Mouse (Mus musculus) embryonic facial prominence, embryonic 12.5 days (tissue): Measurements from ENCODE around the gene Olfr384. TPM values are rescaled to one million over a fixed set of nuclear protein-coding genes. Genes with fewer than 3 reads are reported as not detected.
"Not testable (repeated sequence)": the region's sequence is repeated elsewhere in the genome, so short reads cannot be mapped to it uniquely, and the experiment has no call there.

Experiments
- ATAC-seq: fragments of 200-750 bp; cut with Nextera tagmentation; 2 replicates; pipeline ENCODE4 v1.8.0; 2017; ENCODE audit not compliant: insufficient number of reproducible peaks, insufficient read depth, low FRiP score, low TSS enrichment
- H3K27ac ChIP-seq: fragments of 300-500 bp; sonication (generic); 2 replicates; pipeline ENCODE4 v1.5.1; 2016; ENCODE audit warnings: mild to moderate bottlenecking
- H3K27me3 ChIP-seq: fragments of 300-500 bp; sonication (generic); 2 replicates; pipeline ENCODE4 v1.6.1; 2016; ENCODE audit warnings: mild to moderate bottlenecking, moderate library complexity
- H3K36me3 ChIP-seq: fragments of 300-500 bp; sonication (generic); 2 replicates; pipeline ENCODE4 v1.6.1; 2016; ENCODE audit warnings: mild to moderate bottlenecking
- H3K4me1 ChIP-seq: fragments of 300-500 bp; sonication (generic); 2 replicates; pipeline ENCODE4 v1.6.1; 2016
- H3K4me2 ChIP-seq: fragments of 300-500 bp; sonication (generic); replicated peaks from 2 replicates; pipeline ENCODE4 v1.6.1; 2016; ENCODE audit warnings: mild to moderate bottlenecking, moderate library complexity
- H3K4me3 ChIP-seq: fragments of 300-500 bp; sonication (generic); 2 replicates; pipeline ENCODE4 v1.5.1; 2016; ENCODE audit warnings: mild to moderate bottlenecking
- H3K9ac ChIP-seq: fragments of 300-500 bp; sonication (generic); 2 replicates; pipeline ENCODE4 v1.6.1; 2016; ENCODE audit warnings: mild to moderate bottlenecking, moderate library complexity
- H3K9me3 ChIP-seq: fragments of 300-500 bp; sonication (generic); 2 replicates; pipeline ENCODE4 v1.6.1; 2016; ENCODE audit warnings: mild to moderate bottlenecking, moderate library complexity
- WGBS: fragments of 180-500 bp; shearing (Covaris S2); methylation state at CpG from one replicate; pipeline ENCODE4 v1.1.7; 2016; 5-methylcytosine and 5-hydroxymethylcytosine counted together
- polyA plus RNA-seq: library from polyadenylated mRNA; unstranded; fragments of >200 nt; fragmentation: Nextera tagmentation; extraction: Ambion mirVana; gene quantifications from 2 replicates; pipeline ENCODE4 v1.2.1, GENCODE M21; 2016

Olfr384 gene
- polyA plus RNA-seq = not detected in 2 replicates

- no peak for ATAC-seq
- H3K9ac ChIP-seq = no peak within 1 kb of the TSS
- no peaks in the 10 kb centered on the region for H3K9me3 ChIP-seq
- no peaks in the 10 kb centered on the region for H3K36me3 ChIP-seq
- no peak within 1 kb of the TSS for H3K4me2 ChIP-seq
- H3K4me1 ChIP-seq = no peaks in the 10 kb centered on the region
- H3K4me3 ChIP-seq = no peak within 1 kb of the TSS
- no peaks in the 10 kb centered on the region for H3K27me3 ChIP-seq
- H3K27ac ChIP-seq = no peak within 1 kb of the TSS
These were observed at the start of gene Olfr384 for GRCm38 (mm10) chr11:73598294-73598693. Olfr384 (plus strand) TSS chr11:73598594.

- H3K4me1 ChIP-seq = no peaks in the 10 kb centered on the region
- no peak overlapping the region for H3K4me2 ChIP-seq
- no peak overlapping the region for H3K4me3 ChIP-seq
- H3K9me3 ChIP-seq = peaks cover 10% of the 10 kb centered on the region; the same call in 1 of the 2 replicates
- H3K9ac ChIP-seq = no peak overlapping the region
- no peaks in the 10 kb centered on the region for H3K36me3 ChIP-seq
- H3K27ac ChIP-seq = no peak overlapping the region
- no peaks in the 10 kb centered on the region for H3K27me3 ChIP-seq
- ATAC-seq = no peak
These were observed 18.5 kb upstream of the Olfr384 start for GRCm38 (mm10) chr11:73579871-73580270.

- ATAC-seq, H3K9ac ChIP-seq, H3K27me3 ChIP-seq, H3K4me2 ChIP-seq, H3K9me3 ChIP-seq, H3K4me3 ChIP-seq, H3K36me3 ChIP-seq, H3K27ac ChIP-seq, H3K4me1 ChIP-seq: not testable (repeated sequence)
- WGBS = 80% methylated on average over 1 of the region's 1 CpGs
These were observed 15.2 kb upstream of the Olfr384 start for GRCm38 (mm10) chr11:73583188-73583587.

- Histone ChIP-seq H3K27ac (no peak within 1 kb of the TSS), H3K4me2 (no peak within 1 kb of the TSS), H3K36me3 (no peaks in the 10 kb centered on the region), H3K9me3 (no peaks in the 10 kb centered on the region), H3K4me3 (no peak within 1 kb of the TSS), H3K4me1 (no peaks in the 10 kb centered on the region), H3K9ac (no peak within 1 kb of the TSS), H3K27me3 (no peaks in the 10 kb centered on the region)
- ATAC-seq = no peak
These were observed 5.5 kb upstream of the Olfr384 start, which contains the start of gene Olfr385 for GRCm38 (mm10) chr11:73592908-73593307. Olfr385 (minus strand) TSS chr11:73593008.

Other genes starting within 250 kb of the Olfr384 start
- not detected in 2 replicates for gene Olfr20, start 247.8 kb upstream of the Olfr384 start, polyA plus RNA-seq
- gene Olfr376, start 227.3 kb upstream of the Olfr384 start, polyA plus RNA-seq = not detected in 2 replicates
- gene Olfr1, start 199.0 kb upstream of the Olfr384 start, polyA plus RNA-seq = not detected in 2 replicates
- not detected in 2 replicates for gene Olfr378, start 170.1 kb upstream of the Olfr384 start, polyA plus RNA-seq
- not detected in 2 replicates for gene Olfr380, start 141.1 kb upstream of the Olfr384 start, polyA plus RNA-seq
- gene Olfr381, start 107.0 kb upstream of the Olfr384 start, polyA plus RNA-seq = not detected in 2 replicates
- not detected in 2 replicates for gene Olfr382, start 81.4 kb upstream of the Olfr384 start, polyA plus RNA-seq
- not detected in 2 replicates for gene Olfr385, start 5.6 kb upstream of the Olfr384 start, polyA plus RNA-seq
- not detected in 2 replicates for gene Zfp735, start 90.2 kb downstream of the Olfr384 start, polyA plus RNA-seq
- gene Olfr389, start 182.1 kb downstream of the Olfr384 start, polyA plus RNA-seq = not detected in 2 replicates
- gene Olfr390, start 184.4 kb downstream of the Olfr384 start, polyA plus RNA-seq = not detected in 2 replicates
- not detected in 2 replicates for gene Olfr391-ps, start 204.5 kb downstream of the Olfr384 start, polyA plus RNA-seq
- gene Olfr392, start 218.5 kb downstream of the Olfr384 start, polyA plus RNA-seq = not detected in 2 replicates